Mouse (Mus musculus) kidney, postnatal 25 days (tissue): ENCODE data around the gene Ifngr1.
A peak's percentile ranks its signal among the peaks of the same experiment; 100 is the strongest.

ENCODE experiments used
- DNase-seq, 2 experiments: peaks; one replicate each; pipeline ENCODE4 v3.0.0; 2021; ENCODE audit warnings: mixed read lengths in 2 of 2

The Ifngr1 gene

GRCm38 (mm10) chr10:19589626-19590025 is 2.1 kb upstream of the Ifngr1 start:
- DNase-seq, result no peak

GRCm38 (mm10) chr10:19591286-19591640 is 486 bp upstream of the Ifngr1 start:
- no peak for DNase-seq

GRCm38 (mm10) chr10:19592556-19592955 is 807 bp downstream of the Ifngr1 start:
- no peak for DNase-seq

- no peak for DNase-seq
Measured at GRCm38 (mm10) chr10:19593296-19593695, 1.5 kb downstream of the Ifngr1 start.

GRCm38 (mm10) chr10:19594201-19594905 is 2.6 kb downstream of the Ifngr1 start:
- DNase-seq, result peak; percentile 20 to 69

GRCm38 (mm10) chr10:19596866-19597265 is 5.1 kb downstream of the Ifngr1 start:
- DNase-seq, result no peak

- no peak for DNase-seq
Measured at GRCm38 (mm10) chr10:19598091-19598490, 6.3 kb downstream of the Ifngr1 start.

- DNase-seq, result no peak
Measured at GRCm38 (mm10) chr10:19599331-19600092, 7.8 kb downstream of the Ifngr1 start.

GRCm38 (mm10) chr10:19600093-19600420 is 8.3 kb downstream of the Ifngr1 start:
- no peak for DNase-seq

- DNase-seq, result peak; percentile 59 to 66
Measured at GRCm38 (mm10) chr10:19601502-19601901, 9.8 kb downstream of the Ifngr1 start.

GRCm38 (mm10) chr10:19603231-19603630 is 11.5 kb downstream of the Ifngr1 start:
- no peak for DNase-seq

GRCm38 (mm10) chr10:19609125-19609524 is 17.4 kb downstream of the Ifngr1 start:
- no peak for DNase-seq

GRCm38 (mm10) chr10:19611616-19612015 is 19.9 kb downstream of the Ifngr1 start:
- no peak for DNase-seq

GRCm38 (mm10) chr10:19613111-19613753 is 21.5 kb downstream of the Ifngr1 start:
- peak in 1 of 2 experiments; percentile 14 for DNase-seq

GRCm38 (mm10) chr10:19619736-19620135 is 28.0 kb downstream of the Ifngr1 start:
- no peak for DNase-seq

- DNase-seq, result no peak
Measured at GRCm38 (mm10) chr10:19621408-19622048, 29.8 kb downstream of the Ifngr1 start, which contains the start of gene Il22ra2. Il22ra2 (plus strand) TSS chr10:19621998.

GRCm38 (mm10) chr10:19624617-19625016 is 32.9 kb downstream of the Ifngr1 start:
- no peak for DNase-seq

- no peak for DNase-seq
Measured at GRCm38 (mm10) chr10:19627342-19627741, 35.6 kb downstream of the Ifngr1 start.

- DNase-seq, result no peak
Measured at GRCm38 (mm10) chr10:19627748-19628147, 36.0 kb downstream of the Ifngr1 start.

GRCm38 (mm10) chr10:19631616-19632195 is 40.0 kb downstream of the Ifngr1 start:
- no peak for DNase-seq

- DNase-seq, result no peak
Measured at GRCm38 (mm10) chr10:19638851-19639250, 47.1 kb downstream of the Ifngr1 start.

- DNase-seq, result no peak
Measured at GRCm38 (mm10) chr10:19639630-19640029, 47.9 kb downstream of the Ifngr1 start.

- no peak for DNase-seq
Measured at GRCm38 (mm10) chr10:19645119-19645518, 53.4 kb downstream of the Ifngr1 start.
